Mouse (Mus musculus): ENCODE data around the gene Esd. TPM values are rescaled to one million over a fixed set of nuclear protein-coding genes. Genes with fewer than 3 reads are reported as not detected.

Gene Esd
- polyA plus RNA-seq, 1 experiment = 122 TPM

- no peak for TF ChIP-seq POLR2A (IDR thresholded peaks at IDR 0.05; ENCODE audit: borderline replicate concordance, extremely low read depth, insufficient read depth, insufficient read length, poor library complexity, severe bottlenecking)
- TF ChIP-seq CTCF (IDR thresholded peaks at IDR 0.05; ENCODE audit: borderline replicate concordance, extremely low read depth, insufficient read depth, insufficient read length) = no peak
- DNase-seq (ENCODE audit: low read depth) = no peak
These were observed 65.4 kb downstream of the Esd start for GRCm38 (mm10) chr14:74797386-74798062.

- TF ChIP-seq POLR2A (IDR thresholded peaks at IDR 0.05; ENCODE audit: borderline replicate concordance, extremely low read depth, insufficient read depth, insufficient read length, poor library complexity, severe bottlenecking) (no peak), CTCF (IDR thresholded peaks at IDR 0.05; ENCODE audit: borderline replicate concordance, extremely low read depth, insufficient read depth, insufficient read length) (no peak)
- peak; percentile 87 for DNase-seq (ENCODE audit: low read depth)
These were observed 66.2 kb downstream of the Esd start for GRCm38 (mm10) chr14:74798063-74798890.

Other genes starting within 250 kb of the Esd start
- 1.6 and 2.4 TPM in 2 replicates for gene Htr2a, start 91.5 kb upstream of the Esd start, polyA plus RNA-seq (2012; rRNA removed)
- gene Lrch1, start 215.6 kb downstream of the Esd start, polyA plus RNA-seq (2012; rRNA removed) = 11.9 and 15.3 TPM in 2 replicates

Data from brain, embryonic 14.5 days (tissue).